Mouse (Mus musculus): ENCODE measurements around the gene Gm47996. TPM values are rescaled to one million over a fixed set of nuclear protein-coding genes. Genes with fewer than 3 reads are reported as not detected.

Gene Gm47996
- polyA plus RNA-seq, 1 experiment from 2014 or later, result not detected

Other genes with a start within 250 kb of the Gm47996 start
- gene Hmcn1, start 216.7 kb upstream of the Gm47996 start, polyA plus RNA-seq (2014; fragmentation: Nextera tagmentation; extraction: Ambion mirVana), result 35.1 and 35.9 TPM in 2 replicates
- 0.34 TPM in 1 of 2 replicates, not detected in the other for gene Gm47985, start 27.6 kb upstream of the Gm47996 start, polyA plus RNA-seq (2014; fragmentation: Nextera tagmentation; extraction: Ambion mirVana)
- not detected in 2 replicates for gene Gm8947, start 17.8 kb upstream of the Gm47996 start, polyA plus RNA-seq (2014; fragmentation: Nextera tagmentation; extraction: Ambion mirVana)
- gene Gm47995, start 11.7 kb upstream of the Gm47996 start, polyA plus RNA-seq (2014; fragmentation: Nextera tagmentation; extraction: Ambion mirVana), result not detected in 2 replicates
- gene 3110040M04Rik, start 6.0 kb upstream of the Gm47996 start, polyA plus RNA-seq (2014; fragmentation: Nextera tagmentation; extraction: Ambion mirVana), result not detected in 2 replicates
- 305 and 318 TPM in 2 replicates for gene Ivns1abp, start 134.3 kb downstream of the Gm47996 start, polyA plus RNA-seq (2014; fragmentation: Nextera tagmentation; extraction: Ambion mirVana)
- gene Swt1, start 218.3 kb downstream of the Gm47996 start, polyA plus RNA-seq (2014; fragmentation: Nextera tagmentation; extraction: Ambion mirVana), result 17.4 and 19.9 TPM in 2 replicates
- 39.6 and 43.2 TPM in 2 replicates for gene Trmt1l, start 218.4 kb downstream of the Gm47996 start, polyA plus RNA-seq (2014; fragmentation: Nextera tagmentation; extraction: Ambion mirVana)

All from heart, embryonic 14.5 days (tissue).